Mouse (Mus musculus) ES-E14 (cell line): ENCODE measurements at regions not wholly inside any gene's neighbourhood (a gene's known extent, or its start where the extent isn't known, plus 50 kb on each side); places are given as distances from the start of the nearest gene placed in this dataset.

Source experiments
- CHD2 ChIP-seq: IDR thresholded peaks from 2 replicates; pipeline ENCODE4 v1.6.1; 2014; ENCODE audit warnings: mild to moderate bottlenecking, low read depth, low read length, inconsistent platforms
- MAFK ChIP-seq: IDR thresholded peaks from 2 replicates; pipeline ENCODE4 v1.6.1; 2014; ENCODE audit warnings: mild to moderate bottlenecking, low read depth, low read length, inconsistent platforms; ENCODE audit not compliant: insufficient read depth
- ZC3H11A ChIP-seq: IDR thresholded peaks from 2 replicates; pipeline ENCODE4 v1.6.1; 2012; ENCODE audit warnings: low read depth, mild to moderate bottlenecking, inconsistent platforms, low read length, borderline replicate concordance

GRCm38 (mm10) chr6:50898792-50899191, 244.6 kb upstream of the Npvf start:
- TF ChIP-seq MAFK (no peak), ZC3H11A (no peak), CHD2 (no peak)
